Mouse (Mus musculus) bone marrow, adult 2 months (tissue): ENCODE measurements around the gene Tet1.

Source experiments
- CTCF ChIP-seq: fragments of 200-500 bp; IDR thresholded peaks from 2 replicates; pipeline ENCODE4 v1.5.1; 2011; ENCODE audit warnings: low read length, control low read depth; ENCODE audit not compliant: control insufficient read depth, insufficient read depth
- POLR2A ChIP-seq: fragments of 200-500 bp; IDR thresholded peaks from 2 replicates; pipeline ENCODE4 v1.6.1; 2011; ENCODE audit warnings: low read depth, mild to moderate bottlenecking, control low read depth, low read length, borderline replicate concordance; ENCODE audit not compliant: control insufficient read depth

DNA sequence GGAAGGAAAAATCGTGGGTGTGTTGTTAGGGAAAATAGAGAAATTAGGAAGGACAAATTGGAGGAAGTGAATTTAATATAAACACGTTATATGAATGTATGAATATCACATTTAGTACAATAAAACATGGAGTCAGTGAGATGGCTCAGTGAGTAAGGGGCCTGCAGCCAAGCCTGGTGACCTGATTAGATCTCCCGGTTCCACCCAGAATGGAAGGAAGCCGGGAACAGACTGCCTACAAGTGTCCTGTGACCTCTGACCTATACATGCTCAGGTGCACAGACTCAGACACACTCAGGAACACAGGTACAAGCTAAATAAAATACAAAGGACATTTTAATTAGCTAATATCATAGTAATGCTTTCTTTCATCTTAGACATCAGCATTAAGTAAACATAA is 12.8 kb downstream of the Tet1 start:
- TF ChIP-seq CTCF (no peak), POLR2A (no peak)
